Mouse (Mus musculus) hindbrain, embryonic 13.5 days (tissue): Measurements from ENCODE around the gene Gm1043. TPM values are rescaled to one million over a fixed set of nuclear protein-coding genes. Genes with fewer than 3 reads are reported as not detected.

Experiments used
- ATAC-seq: fragments of 200-750 bp; cut with Nextera tagmentation; 2 replicates; pipeline ENCODE4 v1.8.0; 2017; ENCODE audit warnings: moderate TSS enrichment; ENCODE audit not compliant: low FRiP score
- H3K27ac ChIP-seq: fragments of 300-500 bp; sonication (generic); 2 replicates; pipeline ENCODE4 v1.5.1; 2015; ENCODE audit warnings: inconsistent platforms, mild to moderate bottlenecking, moderate library complexity
- H3K27me3 ChIP-seq: fragments of 300-500 bp; sonication (generic); 2 replicates; pipeline ENCODE4 v1.6.1; 2015; ENCODE audit warnings: mild to moderate bottlenecking, inconsistent platforms
- H3K36me3 ChIP-seq: fragments of 300-500 bp; sonication (generic); 2 replicates; pipeline ENCODE4 v1.6.1; 2015; ENCODE audit warnings: mild to moderate bottlenecking, inconsistent platforms
- H3K4me1 ChIP-seq: fragments of 300-500 bp; sonication (generic); replicated peaks from 2 replicates; pipeline ENCODE4 v1.6.1; 2015; ENCODE audit warnings: inconsistent platforms
- H3K4me2 ChIP-seq: fragments of 300-500 bp; sonication (generic); 2 replicates; pipeline ENCODE4 v1.6.1; 2015; ENCODE audit warnings: inconsistent platforms, mild to moderate bottlenecking, moderate library complexity
- H3K4me3 ChIP-seq: fragments of 300-500 bp; sonication (generic); 2 replicates; pipeline ENCODE4 v1.5.1; 2015; ENCODE audit warnings: mild to moderate bottlenecking, inconsistent platforms
- H3K9ac ChIP-seq: fragments of 300-500 bp; sonication (generic); 2 replicates; pipeline ENCODE4 v1.6.1; 2015; ENCODE audit warnings: mild to moderate bottlenecking, inconsistent platforms
- H3K9me3 ChIP-seq: fragments of 300-500 bp; sonication (generic); 2 replicates; pipeline ENCODE4 v1.6.1; 2016; ENCODE audit warnings: inconsistent platforms
- WGBS: fragments of 180-500 bp; shearing (Covaris S2); methylation state at CpG from one replicate; pipeline ENCODE4 v1.1.7; 2015; 5-methylcytosine and 5-hydroxymethylcytosine counted together
- polyA plus RNA-seq: library from polyadenylated mRNA; unstranded; fragments of >200 nt; fragmentation: Nextera tagmentation; extraction: Ambion mirVana; gene quantifications from 2 replicates; pipeline ENCODE4 v1.2.1, GENCODE M21; 2015

The Gm1043 gene
- polyA plus RNA-seq, 1 experiment from 2014 or later, result 1.5 TPM

DNA sequence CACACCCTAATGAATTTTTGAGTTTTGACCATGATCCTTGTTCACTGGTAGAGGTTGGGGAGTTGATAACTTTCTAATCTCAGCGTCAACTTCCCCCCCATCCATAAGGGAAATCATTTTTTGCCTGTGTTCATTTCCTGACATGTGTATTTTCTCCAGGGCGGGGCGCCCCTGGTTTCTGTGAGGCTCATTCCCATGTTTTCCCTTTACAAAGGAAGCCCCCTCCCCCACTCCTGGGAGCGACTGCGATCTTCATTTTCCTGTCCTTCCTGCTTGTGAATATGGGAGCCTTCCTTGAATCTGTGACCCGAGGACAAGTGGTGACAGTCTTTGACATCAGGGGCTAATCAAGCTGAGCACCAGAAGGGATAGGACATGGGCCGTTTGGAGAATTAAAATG is 171.7 kb downstream of the Gm1043 start:
- no peak overlapping the region for H3K4me2 ChIP-seq
- ATAC-seq, result no peak
- no peak overlapping the region for H3K4me3 ChIP-seq
- no peaks in the 10 kb centered on the region for H3K27me3 ChIP-seq
- H3K9ac ChIP-seq, result no peak overlapping the region; the same call in 1 of the 2 replicates
- no peak overlapping the region for H3K27ac ChIP-seq
- H3K36me3 ChIP-seq, result peaks cover 5% of the 10 kb centered on the region
- 63% methylated on average over 7 of the region's 7 CpGs for WGBS
- H3K9me3 ChIP-seq, result no peaks in the 10 kb centered on the region
- peaks cover 88% of the 10 kb centered on the region for H3K4me1 ChIP-seq

DNA sequence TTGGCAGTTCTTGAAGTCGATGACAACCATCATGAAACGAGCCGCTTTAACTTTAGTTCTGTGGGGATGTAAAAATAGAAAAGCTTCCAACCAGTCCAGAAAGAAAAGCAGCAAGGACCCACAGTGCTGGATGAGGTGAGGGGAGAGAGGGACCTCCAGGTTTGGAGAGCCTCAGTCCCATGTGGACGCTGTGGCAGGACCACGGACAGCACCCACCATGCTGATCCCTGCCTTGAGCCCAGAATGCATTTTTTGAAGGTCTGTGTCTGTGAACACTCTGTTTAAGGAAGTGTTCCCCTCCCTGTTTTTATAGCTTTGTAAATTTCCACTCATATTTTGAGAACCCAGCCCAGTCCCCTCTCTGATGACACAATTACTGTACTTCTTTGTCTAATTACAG is 172.1 kb downstream of the Gm1043 start:
- Histone ChIP-seq H3K9ac (no peak overlapping the region), H3K27ac (no peak overlapping the region), H3K4me2 (no peak overlapping the region), H3K27me3 (no peaks in the 10 kb centered on the region), H3K36me3 (peaks cover 5% of the 10 kb centered on the region), H3K4me1 (peaks cover 87% of the 10 kb centered on the region), H3K4me3 (no peak overlapping the region), H3K9me3 (no peaks in the 10 kb centered on the region)
- ATAC-seq, result no peak
- 63% methylated on average over 5 of the region's 5 CpGs for WGBS

- Histone ChIP-seq H3K27me3 (no peaks in the 10 kb centered on the region), H3K27ac (0 out of 2 replicates have a peak overlapping the region, but pooled peaks have one; percentile 8), H3K36me3 (peaks cover 17% of the 10 kb centered on the region), H3K4me1 (peaks cover 64% of the 10 kb centered on the region), H3K9ac (no peak overlapping the region), H3K9me3 (no peaks in the 10 kb centered on the region), H3K4me3 (no peak overlapping the region), H3K4me2 (no peak overlapping the region)
- 0 out of 2 replicates have a peak, but pooled peaks have one; percentile 26 for ATAC-seq
- 46% methylated on average over 5 of the region's 5 CpGs for WGBS
Measured at GRCm38 (mm10) chr5:37261734-37262133, 176.6 kb downstream of the Gm1043 start.

DNA sequence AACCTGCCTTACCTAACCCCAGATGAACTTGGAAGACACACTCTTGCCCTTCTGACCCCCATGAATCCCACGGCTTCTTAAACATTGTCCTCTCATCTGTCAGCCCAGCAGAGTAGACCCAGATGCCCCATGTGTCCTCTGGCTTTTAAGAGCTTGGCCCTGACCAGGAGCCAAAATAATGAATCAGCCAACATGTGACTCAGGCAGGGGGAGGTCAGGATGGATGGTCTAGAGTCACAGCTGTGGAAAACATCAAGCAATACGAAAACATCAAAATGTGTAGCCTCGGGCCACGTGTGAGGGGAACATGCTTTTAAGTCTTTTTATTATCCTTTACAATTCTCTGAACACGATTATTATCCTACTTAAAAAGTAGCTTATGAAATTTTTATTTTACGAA is 178.6 kb downstream of the Gm1043 start:
- Histone ChIP-seq H3K27me3 (no peaks in the 10 kb centered on the region), H3K9ac (no peak overlapping the region), H3K36me3 (peaks cover 36% of the 10 kb centered on the region), H3K4me1 (peaks cover 44% of the 10 kb centered on the region), H3K4me3 (no peak overlapping the region), H3K9me3 (no peaks in the 10 kb centered on the region), H3K27ac (no peak overlapping the region), H3K4me2 (no peak overlapping the region)
- 65% methylated on average over 6 of the region's 6 CpGs for WGBS
- ATAC-seq, result no peak

Other genes with a start within 250 kb of the Gm1043 start
- 24.6 and 26.7 TPM in 2 replicates for gene Ppp2r2c, start 216.9 kb upstream of the Gm1043 start, polyA plus RNA-seq
- 5.0 and 6.0 TPM in 2 replicates for gene Wfs1, start 96.2 kb upstream of the Gm1043 start, polyA plus RNA-seq
- gene Crmp1, start 156.6 kb downstream of the Gm1043 start, polyA plus RNA-seq, result 750 and 790 TPM in 2 replicates